Mouse (Mus musculus) bone marrow macrophage, adult 2 months (primary cell): ENCODE measurements around the gene Pacsin1.

ENCODE experiments used
- CTCF ChIP-seq: IDR thresholded peaks from 2 replicates; pipeline ENCODE4 v1.5.1; 2012; ENCODE audit warnings: low read depth, mild to moderate bottlenecking, low read length, moderate library complexity
- POLR2A ChIP-seq: IDR thresholded peaks from 2 replicates; pipeline ENCODE4 v1.6.1; 2012; ENCODE audit warnings: mild to moderate bottlenecking, low read depth, low read length, borderline replicate concordance

GRCm38 (mm10) chr17:27712832-27713231, 57.5 kb downstream of the Pacsin1 start:
- TF ChIP-seq CTCF (no peak), POLR2A (no peak)
